Mouse (Mus musculus): ENCODE data around the gene Ado. TPM values are rescaled to one million over a fixed set of nuclear protein-coding genes. Genes with fewer than 3 reads are reported as not detected.

Gene Ado
- total RNA-seq, 2 experiments from 2014 or later, result 15.9 to 19.7 TPM

- peak; percentile 73 for ATAC-seq (replicated peaks; ENCODE audit: poor library complexity)
Observed at GRCm38 (mm10) chr10:67537151-67537994, 11.4 kb downstream of the Ado start.

GRCm38 (mm10) chr10:67536621-67537141 is 12.1 kb downstream of the Ado start:
- 0 out of 2 replicates have a peak, but pooled peaks have one; percentile 3 for ATAC-seq (replicated peaks; ENCODE audit: poor library complexity)

GRCm38 (mm10) chr10:67535972-67536371 is 12.8 kb downstream of the Ado start:
- ATAC-seq (replicated peaks; ENCODE audit: poor library complexity), result peak; percentile 58

GRCm38 (mm10) chr10:67535256-67535655 is 13.5 kb downstream of the Ado start, which contains the start of gene Egr2:
Egr2 (plus strand) TSS chr10:67535475.
- no peak; the same call in 1 of the 2 replicates for ATAC-seq (replicated peaks; ENCODE audit: poor library complexity)

- no peak for ATAC-seq (replicated peaks; ENCODE audit: poor library complexity)
Observed at GRCm38 (mm10) chr10:67529769-67530168, 19.0 kb downstream of the Ado start.

GRCm38 (mm10) chr10:67526435-67526834 is 22.3 kb downstream of the Ado start:
- ATAC-seq (replicated peaks; ENCODE audit: poor library complexity), result no peak

- ATAC-seq (replicated peaks; ENCODE audit: poor library complexity), result no peak
Observed at GRCm38 (mm10) chr10:67524694-67525093, 24.1 kb downstream of the Ado start.

- ATAC-seq (replicated peaks; ENCODE audit: poor library complexity), result no peak
Observed at GRCm38 (mm10) chr10:67524130-67524529, 24.6 kb downstream of the Ado start.

- peak; percentile 86 for ATAC-seq (replicated peaks; ENCODE audit: poor library complexity)
Observed at GRCm38 (mm10) chr10:67518733-67519132, 30.0 kb downstream of the Ado start.

- ATAC-seq (replicated peaks; ENCODE audit: poor library complexity), result no peak
Observed at GRCm38 (mm10) chr10:67512871-67513270, 35.9 kb downstream of the Ado start.

- ATAC-seq (replicated peaks; ENCODE audit: poor library complexity), result no peak
Observed at GRCm38 (mm10) chr10:67512211-67512610, 36.5 kb downstream of the Ado start.

- ATAC-seq (replicated peaks; ENCODE audit: poor library complexity), result no peak
Observed at GRCm38 (mm10) chr10:67505248-67505647, 43.5 kb downstream of the Ado start.

- ATAC-seq (replicated peaks; ENCODE audit: poor library complexity), result 0 out of 2 replicates have a peak, but pooled peaks have one; percentile 5
Observed at GRCm38 (mm10) chr10:67504046-67504445, 44.7 kb downstream of the Ado start.

GRCm38 (mm10) chr10:67503320-67503995 is 45.3 kb downstream of the Ado start:
- peak; percentile 92 for ATAC-seq (replicated peaks; ENCODE audit: poor library complexity)

- no peak for ATAC-seq (replicated peaks; ENCODE audit: poor library complexity)
Observed at GRCm38 (mm10) chr10:67497951-67498350, 50.8 kb downstream of the Ado start.

- peak; percentile 17; the same call in 1 of the 2 replicates for ATAC-seq (replicated peaks; ENCODE audit: poor library complexity)
Observed at GRCm38 (mm10) chr10:67497144-67497892, 51.4 kb downstream of the Ado start.

Other genes with a start within 250 kb of the Ado start
- 0.84 and 1.1 TPM in 2 replicates for gene Egr2, start 13.5 kb downstream of the Ado start, total RNA-seq (2015)
- gene Egr2, start 13.5 kb downstream of the Ado start, total RNA-seq (2017), result 1.9 and 2.2 TPM in 2 replicates

All from megakaryocyte progenitor cell, adult 5-6 weeks (primary cell).